7 mouse cellular contexts compared by ENCODE assay signal in the genomic region with DNA sequence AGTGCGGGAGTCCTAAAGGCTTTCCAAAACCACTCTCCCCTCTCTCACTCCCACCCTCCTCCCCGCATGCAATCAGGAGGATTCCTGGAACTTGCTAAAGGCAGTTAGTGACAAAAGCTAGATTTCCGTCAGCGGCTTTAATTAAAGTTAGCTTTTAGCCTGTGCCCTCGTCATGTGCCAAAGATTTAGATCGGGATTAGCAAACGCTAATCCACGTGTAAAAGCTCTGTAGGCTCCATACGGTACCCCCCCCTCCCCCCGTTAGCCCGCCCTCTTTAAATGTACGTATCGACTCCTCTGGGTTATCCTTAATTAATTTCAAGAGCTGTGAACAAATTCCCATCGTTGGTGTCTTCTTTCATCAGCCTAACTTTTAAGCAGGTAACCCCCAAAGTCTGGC. TPM values are rescaled to one million over a fixed set of nuclear protein-coding genes. Genes with fewer than 3 reads are reported as not detected.
DNase-seq lines count a peak whose midpoint lies in the region; ATAC-seq lines count a peak whose summit lies in the region.

No protein-coding gene starts in this region.

- no peak overlapping the region for H3K9ac ChIP-seq in lung, embryonic 15.5 days
- no peak overlapping the region for H3K9ac ChIP-seq in forebrain, embryonic 15.5 days (replicated peaks)
- no peak overlapping the region for H3K9ac ChIP-seq in limb, embryonic 13.5 days

- no peak for ATAC-seq in lung, embryonic 15.5 days (ENCODE audit: borderline replicate concordance, extremely low read depth, low FRiP score, low TSS enrichment)
- no peak; the same call in 1 of the 2 replicates for ATAC-seq in forebrain, embryonic 15.5 days (replicated peaks)
- ATAC-seq in limb, embryonic 13.5 days (ENCODE audit: low FRiP score, low read depth) = no peak

- peaks cover 17% of the 10 kb centered on the region for H3K4me1 ChIP-seq in lung, embryonic 15.5 days
- H3K4me1 ChIP-seq in forebrain, embryonic 15.5 days = peaks cover 17% of the 10 kb centered on the region
- peaks cover 25% of the 10 kb centered on the region for H3K4me1 ChIP-seq in limb, embryonic 13.5 days

- no peaks in the 10 kb centered on the region for H3K36me3 ChIP-seq in lung, embryonic 15.5 days
- H3K36me3 ChIP-seq in forebrain, embryonic 15.5 days = no peaks in the 10 kb centered on the region
- no peaks in the 10 kb centered on the region for H3K36me3 ChIP-seq in limb, embryonic 13.5 days

- no peak overlapping the region for H3K27ac ChIP-seq in lung, embryonic 15.5 days
- no peak overlapping the region for H3K27ac ChIP-seq in forebrain, embryonic 15.5 days (replicated peaks)
- no peak overlapping the region for H3K27ac ChIP-seq in limb, embryonic 13.5 days

- peak overlapping the region; percentile 79; the same call in 1 of the 2 replicates for H3K4me3 ChIP-seq in lung, embryonic 15.5 days
- no peak overlapping the region for H3K4me3 ChIP-seq in forebrain, embryonic 15.5 days
- peak overlapping the region; percentile 78 for H3K4me3 ChIP-seq in limb, embryonic 13.5 days

- peak overlapping the region; percentile 98 for H3K4me2 ChIP-seq in lung, embryonic 15.5 days
- peak overlapping the region; percentile 100 for H3K4me2 ChIP-seq in forebrain, embryonic 15.5 days (replicated peaks)
- peak overlapping the region; percentile 99 for H3K4me2 ChIP-seq in limb, embryonic 13.5 days (replicated peaks)

- H3K27me3 ChIP-seq in lung, embryonic 15.5 days = peaks cover 13% of the 10 kb centered on the region; the same call in 1 of the 2 replicates
- H3K27me3 ChIP-seq in forebrain, embryonic 15.5 days = peaks cover 28% of the 10 kb centered on the region; the same call in 1 of the 2 replicates
- peaks cover 43% of the 10 kb centered on the region for H3K27me3 ChIP-seq in limb, embryonic 13.5 days

- H3K9me3 ChIP-seq in lung, embryonic 15.5 days = no peaks in the 10 kb centered on the region
- H3K9me3 ChIP-seq in forebrain, embryonic 15.5 days = no peaks in the 10 kb centered on the region
- no peaks in the 10 kb centered on the region for H3K9me3 ChIP-seq in limb, embryonic 13.5 days

- 17% methylated on average over 14 of the region's 14 CpGs for WGBS in lung, embryonic 15.5 days
- WGBS in forebrain, embryonic 15.5 days = 3% methylated on average over 14 of the region's 14 CpGs
- WGBS in limb, embryonic 13.5 days = 4% methylated on average over 14 of the region's 14 CpGs

- DNase-seq in lung, adult 18-20 months = no peak
- DNase-seq in retina, postnatal 7 days (ENCODE audit: low read depth, low spot score) = peak; percentile 45
- no peak for DNase-seq in urinary bladder, adult 18-20 months (ENCODE audit: low spot score in 2 of 2)
- DNase-seq in thymus, postnatal 25 days = no peak

RNA-seq across cellular contexts. Expression of a gene that starts 0.5 kb away (rescaled TPM):
- 0.50 and 0.58 TPM in 2 replicates for polyA plus RNA-seq in lung, embryonic 15.5 days (2015; fragmentation: Nextera tagmentation; extraction: Ambion mirVana)
- polyA plus RNA-seq in forebrain, embryonic 15.5 days (2015; fragmentation: Nextera tagmentation; extraction: Ambion mirVana) = 0.20 and 0.46 TPM in 2 replicates
- polyA plus RNA-seq in limb, embryonic 13.5 days (2015; fragmentation: Nextera tagmentation; extraction: Ambion mirVana) = 0.36 and 1.0 TPM in 2 replicates
